Mouse (Mus musculus) intestine, postnatal 0 days (tissue): ENCODE measurements around the gene Tgfbr2. TPM values are rescaled to one million over a fixed set of nuclear protein-coding genes. Genes with fewer than 3 reads are reported as not detected.

ENCODE experiments used
- ATAC-seq: fragments of 200-750 bp; cut with Nextera tagmentation; 2 replicates; pipeline ENCODE4 v1.8.0; 2017; ENCODE audit warnings: mild to moderate bottlenecking, moderate TSS enrichment, moderate library complexity
- H3K27ac ChIP-seq: fragments of 300-500 bp; sonication (generic); 2 replicates; pipeline ENCODE4 v1.5.1; 2014; ENCODE audit warnings: mild to moderate bottlenecking, low read depth, low read length, moderate library complexity
- H3K27me3 ChIP-seq: fragments of 300-500 bp; sonication (generic); replicated peaks from 2 replicates; pipeline ENCODE4 v1.6.1; 2014; ENCODE audit warnings: low read length, mixed read lengths; ENCODE audit not compliant: control insufficient read depth, insufficient read depth
- H3K36me3 ChIP-seq: fragments of 300-500 bp; sonication (generic); 2 replicates; pipeline ENCODE4 v1.6.1; 2014; ENCODE audit warnings: mild to moderate bottlenecking, moderate library complexity; ENCODE audit not compliant: control insufficient read depth, insufficient read depth
- H3K4me1 ChIP-seq: fragments of 300-500 bp; sonication (generic); replicated peaks from 2 replicates; pipeline ENCODE4 v1.6.1; 2014; ENCODE audit warnings: antibody characterized with exemption, low read length, mixed read lengths; ENCODE audit not compliant: control insufficient read depth, insufficient read depth
- H3K4me2 ChIP-seq: fragments of 300-500 bp; sonication (generic); replicated peaks from 2 replicates; pipeline ENCODE4 v1.6.1; 2014; ENCODE audit warnings: low read depth, mild to moderate bottlenecking, moderate library complexity
- H3K4me3 ChIP-seq: fragments of 300-500 bp; sonication (generic); 2 replicates; pipeline ENCODE4 v1.5.1; 2014; ENCODE audit warnings: low read depth, low read length
- H3K9ac ChIP-seq: fragments of 300-500 bp; sonication (generic); 2 replicates; pipeline ENCODE4 v1.6.1; 2014; ENCODE audit warnings: mild to moderate bottlenecking, low read depth, low read length
- H3K9me3 ChIP-seq: fragments of 300-500 bp; sonication (generic); 2 replicates; pipeline ENCODE4 v1.6.1; 2016; ENCODE audit warnings: mixed run types; ENCODE audit not compliant: control insufficient read depth
- CTCF ChIP-seq: sonication (generic); IDR thresholded peaks from 2 replicates; pipeline ENCODE4 v1.5.1; 2016; ENCODE audit warnings: low read depth, mild to moderate bottlenecking, control low read depth, antibody characterized with exemption, moderate library complexity
- WGBS: fragments of 180-500 bp; shearing (Covaris S2); extraction: QIAGEN DNeasy Blood & Tissue Kit; methylation state at CpG from one replicate; pipeline ENCODE4 v1.1.7; 2014; 5-methylcytosine and 5-hydroxymethylcytosine counted together
- polyA plus RNA-seq: library from polyadenylated mRNA; unstranded; fragments of >200 nt; fragmentation: Nextera tagmentation; extraction: Ambion mirVana; gene quantifications from 2 replicates; pipeline ENCODE4 v1.2.1, GENCODE M21; 2015

Tgfbr2 gene
- polyA plus RNA-seq, 1 experiment from 2014 or later: 16.0 TPM

- no peak for TF ChIP-seq CTCF
- peak; percentile 49; the same call in 1 of the 2 replicates for ATAC-seq
- Histone ChIP-seq H3K27me3 (no peaks in the 10 kb centered on the region), H3K4me1 (no peaks in the 10 kb centered on the region), H3K4me3 (no peak overlapping the region), H3K9ac (no peak overlapping the region), H3K27ac (no peak overlapping the region), H3K9me3 (no peaks in the 10 kb centered on the region), H3K36me3 (peaks cover 58% of the 10 kb centered on the region), H3K4me2 (no peak overlapping the region)
- WGBS: 71% methylated on average over 9 of the region's 9 CpGs
Measured at GRCm38 (mm10) chr9:116111149-116111970, 63.8 kb downstream of the Tgfbr2 start.

- Histone ChIP-seq H3K36me3 (peaks cover 71% of the 10 kb centered on the region), H3K27ac (no peak overlapping the region), H3K27me3 (no peaks in the 10 kb centered on the region), H3K4me2 (no peak overlapping the region), H3K9ac (no peak overlapping the region), H3K4me1 (no peaks in the 10 kb centered on the region), H3K9me3 (no peaks in the 10 kb centered on the region), H3K4me3 (no peak overlapping the region)
- 80% methylated on average over 2 of the region's 2 CpGs for whole genome bisulfite sequencing
- no peak for ATAC-seq
- no peak for TF ChIP-seq CTCF
Measured at GRCm38 (mm10) chr9:116108729-116109128, 66.4 kb downstream of the Tgfbr2 start.

- Histone ChIP-seq H3K27ac (no peak overlapping the region), H3K27me3 (no peaks in the 10 kb centered on the region), H3K4me1 (no peaks in the 10 kb centered on the region), H3K9me3 (no peaks in the 10 kb centered on the region), H3K4me3 (no peak overlapping the region), H3K36me3 (peaks cover 82% of the 10 kb centered on the region), H3K4me2 (no peak overlapping the region), H3K9ac (no peak overlapping the region)
- no peak for TF ChIP-seq CTCF
- no peak for ATAC-seq
- WGBS: 91% methylated on average over 17 of the region's 17 CpGs
Measured at GRCm38 (mm10) chr9:116104770-116105169, 70.4 kb downstream of the Tgfbr2 start.

GRCm38 (mm10) chr9:116101842-116102241 is 73.3 kb downstream of the Tgfbr2 start:
- no peaks in the 10 kb centered on the region for H3K9me3 ChIP-seq
- WGBS: 70% methylated on average over 11 of the region's 11 CpGs
- no peak overlapping the region for H3K4me3 ChIP-seq
- H3K27ac ChIP-seq: no peak overlapping the region
- no peaks in the 10 kb centered on the region for H3K27me3 ChIP-seq
- TF ChIP-seq CTCF: no peak
- ATAC-seq: no peak
- no peak overlapping the region for H3K4me2 ChIP-seq
- H3K9ac ChIP-seq: no peak overlapping the region
- H3K36me3 ChIP-seq: peaks cover 55% of the 10 kb centered on the region
- H3K4me1 ChIP-seq: no peaks in the 10 kb centered on the region

GRCm38 (mm10) chr9:116100015-116100414 is 75.1 kb downstream of the Tgfbr2 start:
- H3K27me3 ChIP-seq: no peaks in the 10 kb centered on the region
- no peak overlapping the region for H3K9ac ChIP-seq
- no peak overlapping the region for H3K27ac ChIP-seq
- no peaks in the 10 kb centered on the region for H3K9me3 ChIP-seq
- no peak for ATAC-seq
- WGBS: 75% methylated on average over 9 of the region's 9 CpGs
- no peaks in the 10 kb centered on the region for H3K4me1 ChIP-seq
- H3K36me3 ChIP-seq: peaks cover 53% of the 10 kb centered on the region
- H3K4me2 ChIP-seq: no peak overlapping the region
- TF ChIP-seq CTCF: no peak
- no peak overlapping the region for H3K4me3 ChIP-seq

- 77% methylated on average over 6 of the region's 6 CpGs for WGBS
- no peaks in the 10 kb centered on the region for H3K27me3 ChIP-seq
- no peak overlapping the region for H3K9ac ChIP-seq
- TF ChIP-seq CTCF: no peak
- no peak overlapping the region for H3K4me3 ChIP-seq
- no peaks in the 10 kb centered on the region for H3K4me1 ChIP-seq
- no peak overlapping the region for H3K4me2 ChIP-seq
- no peak overlapping the region for H3K27ac ChIP-seq
- no peaks in the 10 kb centered on the region for H3K9me3 ChIP-seq
- H3K36me3 ChIP-seq: peaks cover 49% of the 10 kb centered on the region
- no peak for ATAC-seq
Measured at GRCm38 (mm10) chr9:116099596-116099993, 75.6 kb downstream of the Tgfbr2 start.
